In genomic region chr2:106815898-106816297, GRCm38 (mm10) we compare ENCODE assay signal across 16 mouse cellular contexts.
"Had no signal": no experiment of that assay in that cellular context is flagged by ENCODE, and none has a peak within 500 bp of the region (broad histone marks: within the 10 kb centered on the region; RNA-seq: fewer than 3 reads in every experiment).

No protein-coding gene starts in this region.

- H3K4me3 ChIP-seq: neural tube, embryonic 13.5 days; neural tube, embryonic 15.5 days; stomach, embryonic 15.5 days had no signal

- H3K27ac ChIP-seq: neural tube, embryonic 13.5 days; neural tube, embryonic 15.5 days; stomach, embryonic 15.5 days; stomach, postnatal 0 days had no signal

- H3K4me1 ChIP-seq: neural tube, embryonic 15.5 days; stomach, embryonic 15.5 days had no signal

- H3K4me2 ChIP-seq: neural tube, embryonic 13.5 days; neural tube, embryonic 15.5 days; stomach, embryonic 15.5 days had no signal

- H3K36me3 ChIP-seq: neural tube, embryonic 13.5 days; neural tube, embryonic 15.5 days; stomach, embryonic 15.5 days had no signal

- H3K9ac ChIP-seq: neural tube, embryonic 13.5 days; neural tube, embryonic 15.5 days; stomach, embryonic 15.5 days had no signal

- H3K9me3 ChIP-seq: neural tube, embryonic 13.5 days; neural tube, embryonic 15.5 days; stomach, embryonic 15.5 days had no signal

- DNase-seq: retina, postnatal 1 day; right cerebral cortex, adult 18-20 months; right cerebral cortex, postnatal 14 days; right cerebral cortex, postnatal 25 days; right cerebral cortex, postnatal 4 days; spleen, adult 18-20 months; thymus, adult 18-20 months; thymus, adult 2 months; thymus, postnatal 14 days; thymus, postnatal 25 days; thymus, postnatal 36 days; thymus, postnatal 4 days had no signal

- H3K27me3 ChIP-seq: neural tube, embryonic 13.5 days; neural tube, embryonic 15.5 days; stomach, embryonic 15.5 days had no signal
